Mouse (Mus musculus) heart, adult 2 months (tissue): Measurements from ENCODE around the gene Ghr.
A peak's percentile ranks its signal among the peaks of the same experiment; 100 is the strongest.

Experiments used
- CTCF ChIP-seq: fragments of 200-600 bp; IDR thresholded peaks from 2 replicates; pipeline ENCODE4 v1.8.1; 2022; ENCODE audit warnings: antibody characterized with exemption, mild to moderate bottlenecking, moderate library complexity
- EP300 ChIP-seq: fragments of 200-500 bp; IDR thresholded peaks from 2 replicates; pipeline ENCODE4 v1.6.1; 2011; ENCODE audit warnings: low read depth, low read length, control low read depth; ENCODE audit not compliant: insufficient read depth
- POLR2A ChIP-seq: fragments of 200-500 bp; IDR thresholded peaks from 2 replicates; pipeline ENCODE4 v1.6.1; 2011; ENCODE audit warnings: mild to moderate bottlenecking, low read depth, low read length, control low read depth; ENCODE audit not compliant: insufficient read depth

- peak; percentile 92 for TF ChIP-seq CTCF
- TF ChIP-seq POLR2A: no peak
- TF ChIP-seq EP300: no peak
Observed at GRCm38 (mm10) chr15:3441506-3442286, 141.6 kb downstream of the Ghr start.
